Mouse (Mus musculus) right cerebral cortex, postnatal 14 days (tissue): ENCODE measurements around the gene Prr36.

Experiments used
- DNase-seq: peaks from one replicate; pipeline ENCODE4 v3.0.0; 2022

The Prr36 gene

GRCm38 (mm10) chr8:4193588-4193894 is 23.7 kb downstream of the Prr36 start:
- DNase-seq: no peak

- peak; percentile 97 for DNase-seq
These were observed 24.3 kb downstream of the Prr36 start for GRCm38 (mm10) chr8:4192807-4193587.

- DNase-seq: no peak
These were observed 25.0 kb downstream of the Prr36 start for GRCm38 (mm10) chr8:4192305-4192704.

- no peak for DNase-seq
These were observed 28.1 kb downstream of the Prr36 start for GRCm38 (mm10) chr8:4189031-4189722.

- no peak for DNase-seq
These were observed 28.7 kb downstream of the Prr36 start for GRCm38 (mm10) chr8:4188605-4189004.

GRCm38 (mm10) chr8:4186151-4186550 is 31.1 kb downstream of the Prr36 start:
- no peak for DNase-seq

- DNase-seq: no peak
These were observed 33.9 kb downstream of the Prr36 start for GRCm38 (mm10) chr8:4183409-4183808.

- DNase-seq: no peak
These were observed 43.2 kb downstream of the Prr36 start for GRCm38 (mm10) chr8:4174018-4174417.

GRCm38 (mm10) chr8:4172486-4172885 is 44.8 kb downstream of the Prr36 start:
- no peak for DNase-seq

- no peak for DNase-seq
These were observed 49.3 kb downstream of the Prr36 start for GRCm38 (mm10) chr8:4167918-4168317.

GRCm38 (mm10) chr8:4166881-4167525 is 50.3 kb downstream of the Prr36 start:
- DNase-seq: no peak

- DNase-seq: peak; percentile 96
These were observed 51.2 kb downstream of the Prr36 start, which contains the start of gene Evi5l for GRCm38 (mm10) chr8:4165852-4166751. TSS of gene Evi5l (plus strand) at chr8:4166567.

GRCm38 (mm10) chr8:4165176-4165851 is 51.9 kb downstream of the Prr36 start:
- DNase-seq: no peak

- no peak for DNase-seq
These were observed 54.5 kb downstream of the Prr36 start for GRCm38 (mm10) chr8:4162786-4163185.
